Mouse (Mus musculus): ENCODE measurements around the gene Parp3.

- TF ChIP-seq CTCF (IDR thresholded peaks at IDR 0.05; ENCODE audit: low read depth, low read length): peak; percentile 96
- TF ChIP-seq POLR2A (IDR thresholded peaks at IDR 0.05; ENCODE audit: extremely low read depth, insufficient read depth, low read length): 0 out of 2 replicates have a peak, but pooled peaks have one; percentile 26
These were observed at the start of gene Parp3 for GRCm38 (mm10) chr9:106476924-106477484.

Data from liver, adult 2 months (tissue).